Mouse (Mus musculus) liver, postnatal 0 days (tissue): ENCODE results near the gene Upk2.

Source experiments
- CTCF ChIP-seq: sonication (generic); IDR thresholded peaks from 2 replicates; pipeline ENCODE4 v1.5.1; 2016; ENCODE audit warnings: antibody characterized with exemption, low read depth
- EP300 ChIP-seq: IDR thresholded peaks from 2 replicates; pipeline ENCODE4 v1.6.1; 2016; ENCODE audit warnings: antibody characterized with exemption, low read depth, mild to moderate bottlenecking

DNA sequence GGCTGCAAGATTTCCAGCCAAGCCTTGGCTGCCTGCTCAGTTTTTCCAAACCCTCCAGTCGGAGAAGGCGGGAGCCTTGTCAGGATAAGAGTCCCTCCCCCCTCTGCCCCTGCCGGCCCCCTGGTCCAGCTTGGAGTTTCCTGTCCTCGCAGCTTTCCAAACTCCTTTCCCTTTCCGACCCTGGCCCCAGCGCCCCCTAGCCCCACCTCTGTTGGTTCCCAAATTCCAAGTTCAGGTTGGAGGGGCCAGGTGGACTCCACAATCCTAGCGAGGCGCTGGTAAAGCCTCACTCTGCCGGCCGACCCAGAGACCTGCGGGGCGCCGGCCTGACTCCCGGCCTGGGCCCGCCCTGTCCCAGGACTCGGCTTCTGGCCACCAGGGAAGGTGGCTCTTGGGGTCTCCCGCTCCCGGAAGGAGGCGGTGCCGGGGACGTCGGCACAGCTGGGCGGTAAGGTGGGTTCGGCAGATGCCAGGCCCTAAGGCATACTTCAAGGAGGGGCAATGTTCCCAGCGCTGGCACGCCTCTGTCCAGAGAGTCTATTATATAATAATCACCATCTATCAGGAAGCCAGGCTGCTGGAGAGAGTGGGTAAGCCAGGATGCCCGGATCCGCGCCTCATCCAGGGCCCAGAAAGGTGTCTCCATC is 24.3 kb upstream of the Upk2 start:
- TF ChIP-seq CTCF (0 out of 2 replicates have a peak, but pooled peaks have one; percentile 9), EP300 (no peak)
